Mouse (Mus musculus) large intestine, adult 2 months (tissue): ENCODE measurements around the gene Gm973. TPM values are rescaled to one million over a fixed set of nuclear protein-coding genes. Genes with fewer than 3 reads are reported as not detected.
"Not testable (repeated sequence)": the region's sequence is repeated elsewhere in the genome, so short reads cannot be mapped to it uniquely, and the experiment has no call there.

ENCODE experiments used
- DNase-seq: peaks from one replicate; pipeline ENCODE4 v3.0.0-alpha.2; 2012; ENCODE audit warnings: low read depth, low spot score
- WGBS: fragments of 180-500 bp; shearing (Covaris S2); methylation state at CpG from one replicate; pipeline ENCODE4 v1.1.7; 2018; 5-methylcytosine and 5-hydroxymethylcytosine counted together
- polyA plus RNA-seq: library from polyadenylated mRNA; depleted of rRNA; stranded (reverse); fragments of >200 nt; gene quantifications from 2 replicates; pipeline ENCODE4 v1.2.3, GENCODE M21; 2012

The Gm973 gene
- polyA plus RNA-seq, 1 experiment = 0.11 TPM

- DNase-seq = no peak
- WGBS = 79% methylated on average over 5 of the region's 5 CpGs
Measured at GRCm38 (mm10) chr1:59608920-59609319, 92.9 kb downstream of the Gm973 start.

GRCm38 (mm10) chr1:59609458-59609857 is 93.4 kb downstream of the Gm973 start:
- WGBS = 88% methylated on average over 4 of the region's 4 CpGs
- DNase-seq = no peak

DNA sequence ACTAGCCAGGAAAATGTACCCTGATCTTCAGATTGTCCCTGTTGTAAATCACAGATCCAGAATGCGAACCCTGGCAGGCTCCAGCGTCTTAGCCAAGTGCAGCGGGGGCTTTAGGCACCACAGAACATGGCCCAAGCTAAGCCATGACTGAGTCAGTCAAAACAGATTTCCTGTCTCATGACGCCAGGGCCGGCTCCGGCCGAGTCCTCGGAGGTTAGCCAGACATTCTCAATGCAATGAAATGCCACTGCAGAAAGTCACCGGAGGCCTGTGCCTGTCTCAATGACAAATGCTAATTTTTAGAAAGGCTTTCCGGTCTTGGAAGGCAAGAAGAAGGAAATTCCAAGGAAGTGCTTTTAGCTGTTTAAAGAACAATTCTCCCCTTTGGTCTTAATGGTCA is 93.8 kb downstream of the Gm973 start:
- DNase-seq = no peak
- WGBS = 73% methylated on average over 10 of the region's 10 CpGs

- DNase-seq = no peak
Measured at GRCm38 (mm10) chr1:59610929-59611328, 94.9 kb downstream of the Gm973 start.

DNA sequence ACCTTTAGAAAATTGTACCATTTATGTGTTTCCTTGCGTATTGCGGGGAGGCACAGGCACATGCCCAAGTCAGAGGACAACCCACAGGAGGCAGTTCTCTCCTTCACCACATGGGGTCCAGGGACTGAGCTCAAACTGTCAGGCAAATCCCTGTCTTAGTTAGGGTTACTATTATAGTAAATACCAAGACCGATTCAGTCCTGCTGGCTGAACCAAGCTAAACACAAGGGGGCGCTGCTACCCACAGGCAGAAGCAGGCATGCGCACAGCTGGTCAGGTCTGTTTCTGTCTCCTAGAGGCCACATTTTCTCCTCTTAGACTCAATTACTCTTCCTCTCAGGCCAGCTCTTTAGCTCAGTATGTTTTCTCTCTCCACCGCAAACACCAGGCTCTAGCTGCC is 97.7 kb downstream of the Gm973 start:
- 54% methylated on average over 6 of the region's 6 CpGs for WGBS

More at GRCm38 (mm10) chr1:59610929-59611328, 94.9 kb downstream of the Gm973 start:
- WGBS = 95% methylated on average over 3 of the region's 3 CpGs

GRCm38 (mm10) chr1:59615021-59615420 is 99.0 kb downstream of the Gm973 start:
- WGBS = 78% methylated on average over 2 of the region's 2 CpGs
- no peak for DNase-seq

More for the DNA sequence above, 97.7 kb downstream of the Gm973 start:
- DNase-seq = peak; percentile 8

DNA sequence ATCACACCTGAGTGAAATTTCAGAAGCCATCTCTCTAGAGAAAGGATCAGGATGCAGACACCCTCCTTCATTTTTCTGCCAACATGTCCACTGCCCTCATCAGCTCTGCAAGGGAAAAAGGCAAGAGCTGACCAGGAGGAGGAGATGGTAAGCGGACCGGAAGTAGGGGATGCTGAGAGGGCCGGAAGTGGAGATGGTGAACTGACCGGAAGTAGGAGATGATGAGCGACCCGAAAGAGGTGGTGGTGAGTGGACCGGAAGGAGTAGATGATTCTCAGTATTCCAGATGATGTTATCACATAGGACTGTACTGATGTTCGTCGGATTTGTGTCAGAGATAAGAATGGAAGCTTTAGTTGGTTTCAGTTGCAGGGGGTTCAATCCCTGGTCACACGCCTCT is 103.1 kb downstream of the Gm973 start:
- DNase-seq = no peak
- 88% methylated on average over 10 of the region's 10 CpGs for WGBS

DNA sequence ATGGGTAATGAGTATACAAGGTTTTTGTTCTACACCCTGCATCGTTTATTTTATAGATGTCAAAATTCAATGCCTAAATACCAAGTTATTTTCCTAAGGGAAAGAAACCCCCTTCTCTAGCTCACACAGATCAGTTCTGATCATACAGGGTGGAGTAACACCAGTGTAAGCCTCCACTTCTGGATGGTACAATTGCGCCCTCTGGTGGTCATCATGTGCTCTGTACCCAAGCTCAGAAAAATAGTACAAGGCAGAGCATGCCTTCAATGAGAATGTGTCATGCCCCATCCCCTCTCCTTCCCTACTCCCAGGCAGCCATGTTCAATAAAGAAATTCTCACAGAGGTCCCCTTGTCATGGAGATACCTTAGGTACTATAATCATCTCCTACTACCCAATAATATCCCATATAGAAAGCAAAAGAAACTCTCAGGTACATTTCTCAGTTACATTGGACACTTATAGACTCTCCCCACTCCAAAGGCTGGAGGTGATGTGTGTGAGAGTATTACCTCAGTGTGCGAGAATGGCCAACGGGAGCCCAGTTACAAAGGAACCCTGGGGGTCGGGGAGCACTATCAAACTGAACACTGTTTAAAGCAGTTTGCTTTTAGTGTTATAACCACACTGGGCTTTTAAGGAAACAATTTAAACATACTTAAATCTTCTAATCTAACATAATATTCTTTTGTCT is 107.4 kb downstream of the Gm973 start:
- DNase-seq = peak; percentile 64
- WGBS = 22% methylated on average over 5 of the region's 5 CpGs

DNA sequence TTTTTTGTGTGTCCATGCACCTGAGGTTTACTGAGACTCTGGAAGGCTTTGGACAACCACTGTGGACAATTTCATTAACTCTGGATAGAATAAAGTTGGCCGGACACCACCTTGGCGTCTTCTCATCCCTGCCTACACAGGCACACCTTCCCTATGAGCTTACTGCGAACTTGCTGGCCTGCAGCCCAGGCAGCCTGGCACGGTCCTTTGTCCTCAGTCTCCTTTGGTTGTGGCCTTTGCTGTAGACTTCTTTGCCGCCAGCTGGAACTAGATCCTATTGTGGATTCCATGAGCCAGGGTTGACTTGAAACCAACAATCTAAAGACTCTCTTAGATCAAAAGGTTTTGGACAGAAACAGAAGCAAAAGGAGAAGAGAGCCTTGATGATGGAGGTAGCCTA is 109.3 kb downstream of the Gm973 start:
- 40% methylated on average over 5 of the region's 5 CpGs for WGBS
- DNase-seq = no peak

DNA sequence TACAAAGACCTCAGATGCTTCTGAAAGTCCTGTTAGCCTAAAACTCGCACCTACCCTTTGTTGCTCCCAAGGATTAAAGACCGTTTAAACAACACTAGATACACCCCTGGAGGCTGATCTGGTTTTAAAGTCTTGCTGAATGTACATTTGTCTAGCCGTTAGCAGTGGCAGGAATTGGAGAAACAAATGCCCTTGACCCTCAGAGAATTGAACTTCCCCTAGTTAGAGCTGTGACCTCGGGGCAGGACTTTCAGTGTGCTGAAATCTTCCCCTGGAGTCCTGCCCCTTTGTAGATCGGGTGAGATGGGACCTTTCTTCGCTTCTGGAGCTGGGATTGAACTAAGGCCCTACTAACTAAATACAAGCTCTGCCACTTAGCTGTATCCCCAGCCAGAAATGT is 113.1 kb downstream of the Gm973 start:
- DNase-seq = no peak
- 46% methylated on average over 6 of the region's 6 CpGs for WGBS

- WGBS = 91% methylated on average over 6 of the region's 6 CpGs
- DNase-seq = not testable (repeated sequence)
Measured at GRCm38 (mm10) chr1:59630356-59630755, 114.3 kb downstream of the Gm973 start.

DNA sequence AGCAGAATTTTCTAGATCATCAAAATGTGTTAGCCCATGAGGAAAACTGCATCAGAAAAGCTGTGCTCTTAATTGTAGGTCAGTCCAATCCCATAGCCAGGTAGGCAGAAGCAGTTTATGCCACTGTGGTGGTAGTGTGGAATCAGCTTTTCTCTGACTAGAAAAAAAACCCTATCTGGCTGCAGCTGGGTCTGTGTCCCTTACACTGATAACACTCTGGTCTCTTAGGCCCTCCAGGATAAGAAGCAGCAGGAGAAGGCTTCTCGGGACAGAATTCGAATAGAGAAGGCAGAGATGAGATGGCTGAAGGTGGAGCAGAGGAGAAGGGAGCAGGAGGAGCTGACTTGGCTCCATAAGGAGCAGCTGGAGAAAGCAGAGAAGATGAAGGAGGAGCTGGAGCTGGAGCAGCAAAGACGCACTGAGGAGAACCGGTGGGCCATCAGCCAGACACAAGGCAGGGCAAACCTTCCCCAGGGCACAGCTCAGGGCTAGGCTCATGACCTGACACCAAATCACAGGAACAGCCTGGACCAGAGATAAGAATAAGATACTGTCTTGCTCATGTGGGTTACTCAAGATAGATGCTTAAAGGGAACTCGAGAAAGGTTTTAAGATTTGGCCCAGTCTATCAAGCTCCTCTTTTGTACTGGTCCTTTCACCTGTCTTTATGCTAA is 116.1 kb downstream of the Gm973 start:
- DNase-seq = no peak
- WGBS = 81% methylated on average over 5 of the region's 5 CpGs

GRCm38 (mm10) chr1:59633056-59633455 is 117.0 kb downstream of the Gm973 start:
- WGBS = 48% methylated on average over 6 of the region's 6 CpGs
- DNase-seq = no peak

DNA sequence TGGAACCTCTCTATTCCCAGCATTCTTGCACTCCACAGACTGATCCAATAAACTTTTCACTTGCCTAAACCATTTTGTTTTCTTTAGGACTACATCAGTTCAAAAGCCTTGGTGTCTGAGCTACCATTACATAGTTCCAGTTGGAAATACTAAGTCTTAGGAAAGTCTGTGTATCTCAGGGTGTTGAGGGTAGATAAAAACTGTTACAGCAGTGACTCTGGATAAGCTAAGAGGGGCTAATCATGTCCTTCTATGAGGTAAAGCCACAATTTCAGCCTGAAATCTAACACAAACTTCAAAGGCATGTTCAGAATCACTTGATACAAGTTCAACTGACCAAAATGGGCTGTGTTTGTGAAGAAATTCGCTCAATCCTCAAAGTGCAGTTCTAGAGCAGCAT is 120.3 kb downstream of the Gm973 start:
- no peak for DNase-seq
- WGBS = 74% methylated on average over 1 of the region's 1 CpGs

DNA sequence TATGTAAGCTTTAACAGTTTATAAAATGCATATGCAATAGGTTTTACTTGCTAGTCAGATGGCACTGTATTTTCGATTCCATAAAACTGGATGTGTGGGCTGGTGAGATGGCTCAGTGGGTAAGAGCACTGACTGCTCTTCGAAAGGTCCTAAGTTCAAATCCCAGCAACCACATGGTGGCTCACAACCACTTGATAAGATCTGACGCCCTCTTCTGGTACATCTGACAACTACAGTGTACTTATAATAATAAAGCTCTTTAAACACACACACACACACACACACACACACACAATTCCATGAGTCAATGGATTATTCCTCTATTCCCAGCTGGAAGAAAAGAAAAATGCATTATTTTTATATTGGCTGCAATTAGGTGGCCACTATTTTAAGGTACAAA is 122.3 kb downstream of the Gm973 start:
- DNase-seq = no peak
- 90% methylated on average over 3 of the region's 3 CpGs for WGBS

DNA sequence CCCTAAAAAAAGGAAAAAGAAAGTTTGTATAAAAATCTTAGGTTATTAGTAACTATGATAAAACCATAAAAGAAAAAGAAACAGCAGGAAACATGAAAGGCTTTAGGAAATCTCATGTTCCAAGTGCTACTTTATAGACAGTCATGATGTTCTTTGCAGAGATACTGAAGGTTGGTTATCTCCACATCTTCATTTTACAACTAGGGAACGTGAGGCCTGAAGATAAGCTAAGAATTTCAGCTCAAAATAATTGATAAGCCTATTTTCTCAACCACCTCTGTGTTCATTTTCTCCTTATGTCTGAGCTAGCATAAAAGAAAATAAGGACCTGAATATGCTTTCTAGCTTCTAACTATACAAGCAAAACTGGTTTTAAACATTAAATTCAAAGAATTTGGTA is 126.4 kb downstream of the Gm973 start:
- DNase-seq = no peak
- 74% methylated on average over 1 of the region's 1 CpGs for WGBS

- DNase-seq = not testable (repeated sequence)
- 95% methylated on average over 2 of the region's 2 CpGs for WGBS
Measured at GRCm38 (mm10) chr1:59646502-59646901, 130.4 kb downstream of the Gm973 start.

DNA sequence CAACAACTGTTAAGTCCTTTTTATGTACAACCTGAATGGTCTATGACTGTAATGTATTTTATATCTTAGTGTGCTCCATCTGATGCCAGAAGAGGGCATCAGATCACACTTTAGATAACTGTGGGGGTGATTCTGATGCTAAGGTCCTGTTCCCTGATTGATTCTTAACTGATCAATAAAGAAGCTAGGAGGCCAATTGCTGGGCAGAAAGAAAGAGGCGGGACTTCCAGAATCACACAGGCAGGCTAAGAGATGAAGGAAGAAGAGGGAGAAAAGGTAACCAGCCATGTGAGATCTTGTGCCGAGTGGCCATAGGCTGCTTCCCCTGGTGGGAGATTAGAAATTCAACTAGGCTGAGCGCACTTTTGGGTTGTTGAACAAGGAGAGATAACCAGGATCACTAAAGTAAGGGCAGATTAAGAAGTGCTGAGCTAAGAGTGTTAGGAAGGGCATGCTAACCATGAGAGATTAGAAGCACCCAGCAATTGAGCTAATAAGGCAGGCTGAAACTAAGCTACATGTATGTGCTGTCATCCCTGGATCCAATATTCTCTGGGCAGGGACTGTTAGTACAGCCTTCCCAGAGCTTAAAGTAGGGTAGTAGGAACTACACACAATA is 135.2 kb downstream of the Gm973 start:
- WGBS = 97% methylated on average over 3 of the region's 3 CpGs
- DNase-seq = no peak

DNA sequence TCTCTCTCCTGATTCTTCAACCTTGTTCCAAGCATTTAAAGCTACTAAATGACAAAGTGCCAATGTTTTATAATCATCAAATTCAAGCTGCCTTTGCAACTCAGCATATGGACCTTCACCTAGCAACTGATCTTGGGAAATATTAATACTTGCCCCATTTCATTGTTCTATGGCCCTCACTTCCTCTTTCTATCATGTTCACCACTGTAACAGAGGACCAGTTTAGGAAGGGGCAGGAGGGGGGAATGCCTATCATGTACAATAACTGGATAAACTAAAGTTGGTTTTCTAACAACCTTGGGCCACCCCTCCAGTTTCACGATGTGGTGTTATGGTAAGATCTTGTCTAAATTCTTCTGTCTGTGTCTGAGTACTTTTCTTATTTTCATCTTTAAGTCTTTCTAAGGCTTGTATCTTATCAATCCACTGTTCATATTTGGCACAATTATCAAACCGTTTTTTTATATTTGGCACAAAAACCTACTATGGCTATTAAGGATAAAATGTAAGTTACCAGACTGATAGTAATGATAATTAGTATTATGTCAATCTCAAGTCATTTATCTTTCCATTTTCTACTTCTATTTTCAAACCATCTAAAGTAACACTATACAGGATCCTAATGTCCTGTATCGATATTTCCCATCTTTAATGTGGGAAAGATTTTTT is 137.3 kb downstream of the Gm973 start:
- no peak for DNase-seq
- WGBS = 88% methylated on average over 3 of the region's 3 CpGs
